Mouse (Mus musculus) kidney, adult 2 months (tissue): Measurements from ENCODE around the gene Inka2. TPM values are rescaled to one million over a fixed set of nuclear protein-coding genes. Genes with fewer than 3 reads are reported as not detected.

Experiments used
- DNase-seq: peaks from one replicate; pipeline ENCODE4 v3.0.0; 2021
- H3K27ac ChIP-seq: fragments of 200-500 bp; 2 replicates; pipeline ENCODE4 v1.5.1; 2012; ENCODE audit warnings: low read depth, low read length, control low read depth, inconsistent platforms; ENCODE audit not compliant: insufficient read depth
- H3K27me3 ChIP-seq: fragments of 200-500 bp; replicated peaks from 2 replicates; pipeline ENCODE4 v1.6.1; 2012; ENCODE audit warnings: mild to moderate bottlenecking, moderate library complexity, low read length, inconsistent platforms; ENCODE audit not compliant: control insufficient read depth, insufficient read depth
- H3K36me3 ChIP-seq: fragments of 200-500 bp; 2 replicates; pipeline ENCODE4 v1.6.1; 2012; ENCODE audit warnings: mild to moderate bottlenecking, moderate library complexity, low read length, inconsistent platforms; ENCODE audit not compliant: control insufficient read depth, insufficient read depth
- H3K4me1 ChIP-seq: fragments of 200-500 bp; 2 replicates; pipeline ENCODE4 v1.6.1; 2011; ENCODE audit warnings: low read length; ENCODE audit not compliant: control insufficient read depth, insufficient read depth
- H3K4me3 ChIP-seq: fragments of 200-500 bp; 2 replicates; pipeline ENCODE4 v1.5.1; 2011; ENCODE audit warnings: mild to moderate bottlenecking, low read depth, low read length, control low read depth; ENCODE audit not compliant: insufficient read depth
- CTCF ChIP-seq: fragments of 200-500 bp; conservative IDR thresholded peaks from 2 replicates; pipeline ENCODE4 v1.5.1; 2011; ENCODE audit warnings: low read depth, mild to moderate bottlenecking, control low read depth, low read length, moderate library complexity, mixed read lengths; ENCODE audit not compliant: insufficient read depth, insufficient read length
- POLR2A ChIP-seq: fragments of 200-500 bp; IDR thresholded peaks from one replicate; pipeline ENCODE4 v1.6.1; 2011; ENCODE audit warnings: low read depth, low read length, control low read depth
- WGBS: fragments of 180-500 bp; shearing (Covaris S2); methylation state at CpG from one replicate; pipeline ENCODE4 v1.1.7; 2018; 5-methylcytosine and 5-hydroxymethylcytosine counted together
- polyA plus RNA-seq: library from polyadenylated mRNA; depleted of rRNA; stranded (reverse); fragments of >200 nt; gene quantifications from 2 replicates; pipeline ENCODE4 v1.2.3, GENCODE M21; 2012

Gene Inka2
- polyA plus RNA-seq, 1 experiment = 0.64 TPM

DNA sequence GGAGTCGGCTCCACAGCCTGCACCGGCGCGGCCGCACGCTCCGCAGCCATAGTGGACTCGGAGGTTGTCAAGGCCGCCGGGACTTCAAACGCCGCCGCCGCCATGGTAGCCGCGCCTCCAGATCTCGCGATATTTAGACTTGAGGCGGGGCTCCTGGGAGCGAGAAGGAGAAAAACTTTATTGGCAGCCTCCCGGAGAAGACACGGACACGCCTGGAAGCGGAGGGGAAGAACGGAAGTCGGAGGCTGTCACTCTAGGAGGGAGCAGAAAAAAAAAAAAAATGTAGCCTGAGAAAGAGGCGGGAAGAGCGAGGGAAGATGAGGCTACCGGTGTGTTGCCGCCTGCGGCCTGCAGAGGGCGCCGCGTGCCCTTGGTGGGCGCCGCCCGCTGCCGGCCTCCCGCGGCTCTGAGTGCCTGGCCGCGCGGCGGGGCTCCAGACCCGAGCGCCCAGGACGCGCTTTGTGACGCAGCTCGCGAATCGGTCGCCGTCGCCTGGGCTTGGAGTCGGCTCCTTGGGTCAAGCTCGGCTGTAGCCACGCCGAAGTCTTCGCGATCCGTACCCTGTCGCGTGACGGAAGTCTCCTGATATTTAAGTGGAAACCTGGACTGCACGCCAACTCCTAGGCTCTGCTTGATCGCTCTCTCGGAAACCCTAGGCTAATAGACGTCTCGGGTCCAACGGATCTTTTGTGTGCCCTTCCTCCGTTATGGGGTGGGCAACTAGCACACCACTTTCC lies 16.9 kb upstream of the Inka2 start, which contains the start of gene Ddx20:
Gene Ddx20, minus strand, starts transcription at position 251 of the 737 bp plus-strand sequence.
- Histone ChIP-seq H3K4me3 (peak within 1 kb of the TSS; percentile 98), H3K27me3 (no peaks in the 10 kb centered on the region), H3K4me1 (peaks cover 3% of the 10 kb centered on the region; the same call in 1 of the 2 replicates), H3K36me3 (no peaks in the 10 kb centered on the region; the same call in 1 of the 2 replicates), H3K27ac (peak within 1 kb of the TSS; percentile 84)
- TF ChIP-seq CTCF (peak; percentile 78), POLR2A (peak; percentile 22)
- peak; percentile 98 for DNase-seq
- WGBS = under 1% methylated on average over 72 of the region's 72 CpGs

DNA sequence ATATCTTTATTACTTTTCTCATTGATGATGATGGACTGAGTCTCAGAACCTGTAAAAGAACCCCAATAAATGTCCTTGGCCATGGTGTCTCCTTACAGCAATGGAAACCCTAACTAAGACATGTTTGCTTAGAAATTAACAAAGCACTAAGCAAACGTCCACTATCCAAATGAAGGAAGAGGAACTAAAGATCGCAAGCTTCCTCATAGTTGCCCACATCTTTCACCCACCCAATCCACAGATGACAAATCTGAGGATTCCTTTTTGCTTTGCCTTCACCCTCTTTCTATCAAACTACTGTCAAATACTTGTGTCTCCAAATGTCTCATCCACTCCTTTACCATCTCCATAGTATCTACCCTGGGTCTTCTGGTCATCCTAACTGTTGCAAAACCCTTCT lies 15.9 kb upstream of the Inka2 start:
- no peak overlapping the region for H3K27ac ChIP-seq
- H3K27me3 ChIP-seq = no peaks in the 10 kb centered on the region
- H3K4me1 ChIP-seq = peaks cover 3% of the 10 kb centered on the region; the same call in 1 of the 2 replicates
- no peak overlapping the region for H3K4me3 ChIP-seq
- TF ChIP-seq POLR2A = no peak
- no peak for TF ChIP-seq CTCF
- 89% methylated on average over 2 of the region's 2 CpGs for WGBS
- no peaks in the 10 kb centered on the region for H3K36me3 ChIP-seq
- no peak for DNase-seq

GRCm38 (mm10) chr3:105693327-105694080 lies 10.9 kb upstream of the Inka2 start:
- WGBS = 79% methylated on average over 14 of the region's 14 CpGs
- Histone ChIP-seq H3K27ac (no peak overlapping the region), H3K36me3 (no peaks in the 10 kb centered on the region), H3K4me1 (no peaks in the 10 kb centered on the region), H3K4me3 (no peak overlapping the region), H3K27me3 (no peaks in the 10 kb centered on the region)
- no peak for TF ChIP-seq POLR2A
- TF ChIP-seq CTCF = no peak
- DNase-seq = no peak

DNA sequence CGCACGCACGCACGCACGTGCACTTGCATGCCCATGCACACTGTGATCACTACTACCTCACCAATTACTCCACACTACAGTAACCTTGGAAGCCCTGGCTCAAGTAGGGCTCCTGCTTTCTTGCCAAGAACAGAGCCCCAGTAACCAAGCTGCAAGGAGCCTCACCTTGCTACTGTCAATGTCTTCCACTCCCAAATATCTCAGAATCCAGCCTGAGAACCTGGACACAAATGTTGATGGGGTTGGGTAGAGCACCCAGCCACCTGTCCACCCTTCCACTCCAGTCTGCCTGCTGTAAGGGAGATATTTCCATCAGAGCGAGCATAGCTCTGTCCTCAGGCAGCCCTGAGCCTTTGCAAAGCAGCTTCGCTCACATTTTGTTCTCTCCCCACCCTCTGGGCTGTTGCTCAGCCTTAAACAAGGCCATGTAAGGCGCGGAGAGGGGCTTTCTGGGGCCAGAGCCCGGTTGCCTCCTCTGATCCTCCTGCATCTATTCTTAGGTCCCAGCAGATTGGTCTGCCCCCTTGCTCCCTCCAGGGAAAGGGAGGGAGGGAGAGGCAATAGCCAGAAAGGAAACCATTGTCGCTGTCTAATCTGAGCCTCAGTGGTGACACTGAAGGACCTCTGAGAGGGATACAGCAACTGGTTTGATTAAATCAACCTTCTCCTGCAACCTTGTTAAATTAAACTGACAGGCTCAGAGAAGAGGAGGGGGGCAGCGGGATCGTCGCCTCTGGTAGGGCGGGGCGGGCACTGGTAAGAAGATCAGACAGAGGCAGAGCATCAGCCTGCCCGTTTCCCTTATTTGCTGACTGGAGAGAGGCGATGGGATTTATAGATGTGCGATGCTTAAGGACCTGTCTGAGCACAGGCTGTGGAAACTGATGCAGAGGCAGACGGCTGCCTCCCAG lies 8.7 kb upstream of the Inka2 start:
- no peak overlapping the region for H3K27ac ChIP-seq
- DNase-seq = no peak
- no peaks in the 10 kb centered on the region for H3K4me1 ChIP-seq
- WGBS = 39% methylated on average over 20 of the region's 20 CpGs
- no peaks in the 10 kb centered on the region for H3K36me3 ChIP-seq
- no peak overlapping the region for H3K4me3 ChIP-seq
- TF ChIP-seq CTCF = no peak
- no peak for TF ChIP-seq POLR2A
- no peaks in the 10 kb centered on the region for H3K27me3 ChIP-seq

- Histone ChIP-seq H3K36me3 (no peaks in the 10 kb centered on the region), H3K27ac (no peak overlapping the region), H3K4me3 (no peak overlapping the region), H3K27me3 (no peaks in the 10 kb centered on the region), H3K4me1 (no peaks in the 10 kb centered on the region)
- TF ChIP-seq POLR2A (no peak), CTCF (no peak)
- no peak for DNase-seq
- WGBS = 71% methylated on average over 17 of the region's 17 CpGs
Measured at GRCm38 (mm10) chr3:105696387-105697147, 7.8 kb upstream of the Inka2 start.

DNA sequence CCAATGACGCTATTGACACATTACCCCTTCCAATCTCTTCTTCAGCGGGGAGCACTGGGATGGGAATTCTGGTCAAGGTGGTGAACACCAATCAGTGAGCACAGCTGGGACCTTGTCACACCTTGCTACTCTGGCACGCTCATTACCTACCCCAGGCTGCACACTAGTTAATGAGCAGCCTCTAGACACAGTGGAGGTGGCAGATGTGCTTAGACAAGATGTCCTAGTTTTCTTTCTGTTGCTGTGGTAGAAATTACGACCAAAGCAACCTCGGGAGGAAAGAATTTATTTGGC lies 7.3 kb upstream of the Inka2 start:
- H3K27ac ChIP-seq = no peak overlapping the region
- no peak overlapping the region for H3K4me3 ChIP-seq
- no peaks in the 10 kb centered on the region for H3K4me1 ChIP-seq
- DNase-seq = no peak
- no peaks in the 10 kb centered on the region for H3K27me3 ChIP-seq
- no peaks in the 10 kb centered on the region for H3K36me3 ChIP-seq
- no peak for TF ChIP-seq POLR2A
- TF ChIP-seq CTCF = no peak
- WGBS = 56% methylated on average over 5 of the region's 5 CpGs
